Mouse (Mus musculus) left cerebral cortex, postnatal 14 days (tissue): ENCODE data around the gene Mamdc2. TPM values are rescaled to one million over a fixed set of nuclear protein-coding genes. Genes with fewer than 3 reads are reported as not detected.
"Not testable (repeated sequence)": the region's sequence is repeated elsewhere in the genome, so short reads cannot be mapped to it uniquely, and the experiment has no call there.

ENCODE experiments used
- DNase-seq, 2 experiments: peaks; one replicate each; pipeline ENCODE4 v3.0.0; 2021 to 2022; ENCODE audit warnings: low spot score in 2 of 2, mixed read lengths in 1 of 2
- intact Hi-C: fragments of 180-260 bp; cut with DNase I; formaldehyde crosslinking; loops from one replicate; pipeline ENCODE4 v1.15.1; 2025
- long read RNA-seq, 2 experiments: library from polyadenylated mRNA; stranded (forward); transcript quantifications; one replicate each; pipeline ENCODE4 v2.0.0; 2021
- total RNA-seq, 2 experiments: library from RNA; stranded (reverse); gene quantifications; 2 replicates each; pipeline ENCODE4 v1.2.3; 2021

Mamdc2 gene
- 1 to 10 TPM; 1.5 to 1.6 TPM for total RNA-seq
- long read RNA-seq, experiment 1, partial matches to known transcripts: 0 of 2 reads
- long read RNA-seq, experiment 1, other reads (novel, unspliced or antisense): 1 of 2 reads
- long read RNA-seq, experiment 2: 0 reads

DNA sequence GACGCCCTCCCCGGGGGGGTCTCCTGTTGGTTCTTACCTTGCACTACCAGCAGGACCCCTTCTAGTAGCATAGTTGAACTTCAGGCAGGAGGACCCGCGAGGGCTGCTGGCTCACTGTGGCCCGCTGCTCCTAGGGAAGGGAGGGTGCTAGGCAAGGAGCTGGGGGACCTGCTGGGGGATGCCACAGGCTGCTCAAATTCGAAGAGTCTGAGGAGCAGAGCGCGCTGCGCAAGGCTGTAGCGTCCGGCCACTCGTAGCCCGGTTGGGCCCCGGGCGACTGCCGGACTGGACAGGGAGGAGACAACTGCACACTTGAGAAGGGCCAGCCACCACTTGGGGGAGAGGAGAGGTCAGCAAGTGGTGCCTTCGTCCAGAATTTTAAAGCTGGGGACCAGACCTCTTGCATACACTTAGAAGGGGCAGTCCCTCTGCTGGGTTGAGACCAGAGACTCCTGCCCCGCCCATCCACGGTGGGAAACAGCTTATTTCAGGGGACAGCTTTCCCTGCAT lies at the start of gene Mamdc2:
Gene Mamdc2 (minus strand): TSS at position 455 of the 510 bp plus-strand sequence.
- intact Hi-C loops: no loop called here

DNA sequence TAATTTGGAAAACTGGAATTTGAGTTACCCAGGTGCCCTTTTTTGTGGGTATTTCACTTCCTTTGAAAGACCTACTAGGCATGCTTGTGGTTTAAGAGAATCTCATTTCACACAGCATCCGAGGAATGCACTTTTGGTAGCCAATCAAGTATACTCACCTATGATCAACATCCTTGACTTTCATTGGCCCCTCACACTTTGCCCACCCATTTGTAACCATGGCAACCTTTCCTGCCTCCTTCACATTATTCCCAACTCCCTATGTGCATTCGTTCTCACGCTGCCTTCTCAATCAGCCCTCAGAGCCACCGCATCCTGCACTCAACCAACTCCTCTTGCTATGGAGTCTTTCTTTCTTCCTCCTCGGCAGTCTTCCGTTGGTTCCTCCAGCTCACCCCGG lies 49.8 kb upstream of the Mamdc2 start:
- DNase-seq: no peak
- intact Hi-C loops: no loop called here

More for the DNA sequence above, at the start of gene Mamdc2:
- DNase-seq: peak in 1 of 2 experiments; percentile 7

GRCm38 (mm10) chr19:23497171-23497917 lies 49.1 kb upstream of the Mamdc2 start:
- intact Hi-C loops: no loop called here
- peak in 1 of 2 experiments; percentile 19 for DNase-seq

DNA sequence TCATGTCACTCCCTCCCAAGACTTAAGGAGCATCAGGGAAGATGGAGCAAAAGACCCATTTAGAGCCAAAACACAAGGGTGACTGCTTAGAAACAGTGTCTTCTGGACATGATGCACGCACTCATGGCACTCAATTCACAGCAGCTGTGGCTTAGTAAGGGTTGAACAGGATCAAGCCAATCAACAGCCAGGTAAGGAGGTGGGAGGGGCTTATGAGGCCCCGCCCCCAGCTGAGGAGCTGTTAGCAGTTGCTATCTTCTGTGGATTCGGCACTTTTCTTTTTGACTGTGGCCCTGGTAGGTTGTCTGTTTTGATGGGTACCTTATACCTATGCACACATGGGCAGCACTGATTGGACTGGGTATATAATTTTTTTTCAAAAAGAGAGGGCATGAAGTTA lies 48.3 kb upstream of the Mamdc2 start:
- intact Hi-C loops: no loop called here
- DNase-seq: no peak

GRCm38 (mm10) chr19:23492663-23493062 lies 44.4 kb upstream of the Mamdc2 start:
- DNase-seq: no peak
- intact Hi-C loops: no loop called here

DNA sequence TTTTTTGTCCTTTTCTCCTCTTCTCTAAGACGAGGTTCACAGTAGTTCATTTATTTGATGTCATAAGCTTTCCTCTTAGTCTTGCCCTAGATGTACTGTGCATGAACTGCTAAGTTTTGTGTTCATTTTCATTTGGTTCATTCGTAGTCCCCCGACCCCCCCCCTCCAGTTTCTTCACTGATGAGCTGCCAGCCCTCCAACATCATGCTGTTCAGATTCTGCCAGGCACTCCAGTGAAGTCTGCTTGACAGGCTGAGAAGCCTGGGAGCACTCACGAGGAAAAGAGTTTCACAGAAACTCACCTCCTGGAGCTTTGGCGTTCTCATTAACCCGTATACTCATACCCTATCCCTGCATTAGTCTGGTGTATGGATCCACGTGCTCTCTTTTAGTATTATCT lies 42.5 kb upstream of the Mamdc2 start:
- DNase-seq, intact Hi-C loops: not testable (repeated sequence)

DNA sequence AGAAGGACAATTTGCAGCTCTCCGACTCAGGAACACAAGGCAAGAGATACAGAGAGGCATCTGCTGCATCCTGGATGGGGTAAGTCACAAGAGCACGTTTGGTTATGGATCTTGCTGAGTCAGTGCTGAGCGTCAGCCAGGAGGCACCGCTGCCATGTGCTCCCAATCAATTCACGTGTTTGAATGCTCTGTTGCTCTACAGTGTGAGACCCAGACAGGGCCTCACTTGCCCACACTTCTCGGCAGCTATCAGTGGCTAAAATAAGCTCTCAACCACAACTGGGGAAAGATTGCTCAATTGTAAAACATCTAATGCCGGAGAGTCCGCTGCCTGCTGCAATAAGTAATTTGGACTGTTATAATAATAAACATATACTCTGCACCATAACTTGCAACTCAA lies 41.5 kb upstream of the Mamdc2 start:
- no peak for DNase-seq
- intact Hi-C loops: no loop called here

GRCm38 (mm10) chr19:23487421-23487820 lies 39.2 kb upstream of the Mamdc2 start:
- no peak for DNase-seq

DNA sequence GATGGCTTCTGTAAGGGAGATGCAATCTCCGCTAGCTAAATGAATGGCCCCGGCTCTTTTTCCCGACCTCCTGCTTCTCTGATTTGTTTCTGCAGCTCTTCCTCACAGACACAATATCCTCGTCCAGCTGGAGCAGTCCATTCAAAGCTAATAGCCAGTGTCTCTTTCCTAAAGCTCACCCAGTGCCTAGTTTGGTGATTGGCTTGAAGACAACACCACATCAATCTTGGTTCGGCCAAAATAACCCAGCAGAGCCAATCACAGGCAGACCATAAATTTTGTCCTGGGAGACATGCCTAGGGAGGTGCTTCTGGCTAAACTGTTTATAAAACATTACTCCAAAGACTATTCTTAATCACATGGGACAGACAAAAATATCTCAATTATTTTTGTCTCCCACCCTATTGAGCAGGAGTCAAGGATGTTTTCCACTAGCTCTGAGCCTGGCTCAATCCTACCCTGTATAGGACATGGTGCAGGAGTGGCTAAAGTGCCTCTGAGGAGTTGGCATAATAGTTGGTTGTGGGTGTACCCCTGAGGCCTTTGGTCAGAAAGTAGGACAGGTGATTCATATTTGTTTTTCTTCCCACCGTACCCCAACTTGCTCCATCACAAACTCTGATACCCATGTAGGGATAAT lies 38.5 kb upstream of the Mamdc2 start:
- intact Hi-C loops: no loop called here
- no peak for DNase-seq

More at GRCm38 (mm10) chr19:23487421-23487820, 39.2 kb upstream of the Mamdc2 start:
- intact Hi-C loops: no loop called here

DNA sequence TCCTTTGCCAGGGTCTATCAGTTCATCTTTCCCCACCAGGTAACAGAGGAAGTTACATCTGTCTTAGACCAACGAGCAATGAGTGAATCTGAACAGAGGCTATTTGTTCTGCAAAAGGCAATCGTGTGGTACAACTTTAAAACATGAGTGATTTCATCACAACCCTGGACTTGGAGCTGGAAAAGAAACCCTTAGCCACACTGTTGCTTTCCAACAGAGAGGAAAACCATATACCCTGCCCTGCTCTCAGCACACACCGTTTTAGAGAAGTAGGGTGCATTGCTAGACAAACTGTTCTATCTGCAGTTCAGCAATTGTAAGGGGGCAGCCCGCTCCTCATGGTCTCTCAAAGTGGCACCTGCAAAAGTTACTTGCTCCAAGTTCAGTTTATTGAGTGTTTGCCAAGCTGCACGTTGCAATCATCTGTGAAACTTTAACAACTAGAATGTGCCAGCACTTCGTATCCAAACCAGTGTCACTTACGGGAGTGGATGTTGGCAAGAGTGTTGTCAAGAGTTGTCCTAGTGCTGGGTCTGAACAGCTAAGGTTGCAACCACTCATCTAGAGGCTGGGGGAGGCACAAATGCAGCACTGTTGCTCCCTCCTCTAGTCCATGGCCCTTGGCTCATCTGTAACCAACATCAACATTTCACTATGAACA lies 37.8 kb upstream of the Mamdc2 start:
- intact Hi-C loops: no loop called here
- no peak for DNase-seq

DNA sequence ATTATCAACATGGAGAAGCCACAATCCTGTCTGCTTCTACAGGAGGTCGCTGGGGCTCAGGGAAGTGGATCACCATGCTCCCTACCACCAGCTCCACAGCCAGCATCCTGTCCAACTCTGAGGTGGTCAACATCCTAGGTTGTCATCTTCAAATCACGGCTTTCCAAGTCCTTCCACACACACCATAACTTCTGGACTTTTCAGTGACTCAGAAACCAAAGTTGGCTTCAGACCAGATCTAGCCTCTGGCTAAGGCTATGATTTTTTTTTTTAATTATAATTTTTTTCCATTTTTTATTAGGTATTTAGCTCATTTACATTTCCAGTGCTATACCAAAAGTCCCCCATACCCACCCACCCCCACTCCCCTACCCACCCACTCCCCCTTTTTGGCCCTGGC lies 34.3 kb upstream of the Mamdc2 start:
- intact Hi-C loops, DNase-seq: not testable (repeated sequence)

DNA sequence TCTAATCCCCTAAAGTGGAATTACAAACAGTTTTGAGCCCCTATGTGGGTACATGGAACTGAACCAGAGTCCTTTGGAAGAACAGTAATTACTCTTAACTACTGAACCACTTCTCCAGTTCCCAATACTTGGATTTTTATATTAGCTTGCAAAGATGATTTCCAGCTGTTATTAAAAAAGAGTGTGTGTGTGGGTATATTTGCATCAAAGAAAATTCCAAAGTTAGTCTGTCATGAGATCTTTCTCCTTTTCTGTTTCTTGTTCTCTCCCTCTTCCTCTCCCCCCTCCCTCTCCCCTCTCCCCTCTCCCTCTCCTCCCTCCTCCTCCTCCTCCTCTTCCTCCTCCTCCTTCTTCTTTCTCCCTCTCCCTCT lies 31.3 kb upstream of the Mamdc2 start:
- DNase-seq: no peak
- intact Hi-C loops: no loop called here

DNA sequence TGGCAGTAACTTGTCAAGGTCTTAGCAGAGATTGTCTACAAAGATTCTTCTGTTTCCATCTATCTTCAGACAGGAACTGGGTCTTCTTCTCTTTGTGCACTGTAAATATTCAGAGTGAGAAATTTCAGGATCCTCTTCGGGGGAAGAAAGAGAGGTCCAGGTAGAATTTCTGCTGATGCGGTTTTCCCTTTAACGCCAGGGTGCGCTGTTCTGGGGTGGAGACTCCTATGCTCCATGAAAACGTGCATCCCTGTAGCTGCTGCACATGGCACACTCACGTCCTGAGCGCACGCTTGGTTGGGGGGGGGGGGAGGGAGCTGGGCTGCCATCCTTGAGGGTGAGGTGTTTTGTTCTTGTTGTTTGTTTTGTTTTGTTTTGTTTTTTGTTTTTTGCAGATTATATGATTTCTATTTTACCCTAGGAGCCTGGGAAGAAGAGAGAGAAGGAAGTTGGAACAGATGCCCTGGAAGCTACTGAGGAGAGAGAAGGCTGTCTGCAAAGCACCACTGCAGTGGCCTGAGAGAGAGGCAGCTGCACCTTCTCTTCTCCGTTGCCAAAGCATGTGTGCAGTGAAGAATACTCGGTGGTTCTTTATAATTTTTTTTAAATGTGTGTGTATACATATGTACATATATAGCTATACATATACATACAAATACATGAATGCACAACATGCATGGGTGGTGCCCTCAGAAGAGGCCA lies 30.8 kb upstream of the Mamdc2 start:
- intact Hi-C loops: no loop called here
- peak in 1 of 2 experiments; percentile 18 for DNase-seq

GRCm38 (mm10) chr19:23477826-23478225 lies 29.6 kb upstream of the Mamdc2 start:
- intact Hi-C loops: no loop called here
- DNase-seq: no peak

GRCm38 (mm10) chr19:23467866-23468265 lies 19.6 kb upstream of the Mamdc2 start:
- intact Hi-C loops: no loop called here
- no peak for DNase-seq

DNA sequence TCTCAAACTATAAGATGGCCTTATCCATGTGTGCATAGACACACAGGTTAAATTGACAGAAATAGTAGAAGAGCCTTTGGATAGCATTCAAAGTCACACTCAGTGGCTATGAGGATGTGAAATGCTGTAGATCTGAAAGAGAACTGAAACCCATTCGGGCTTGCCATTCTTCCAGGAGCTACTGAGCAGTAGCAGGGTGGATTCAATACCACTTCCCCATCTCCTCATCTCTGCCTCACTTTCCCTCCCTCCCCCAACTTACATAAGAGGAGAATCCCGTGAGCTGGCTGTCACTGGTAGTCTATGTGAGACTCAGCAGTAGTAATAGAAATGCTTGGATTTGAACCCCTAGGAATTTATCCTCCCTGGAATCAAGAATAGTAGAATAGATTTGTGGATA lies 18.8 kb upstream of the Mamdc2 start:
- intact Hi-C loops: no loop called here
- DNase-seq: no peak

- no peak for DNase-seq
- intact Hi-C loops: no loop called here
Observed at GRCm38 (mm10) chr19:23457492-23457891, 9.2 kb upstream of the Mamdc2 start.

DNA sequence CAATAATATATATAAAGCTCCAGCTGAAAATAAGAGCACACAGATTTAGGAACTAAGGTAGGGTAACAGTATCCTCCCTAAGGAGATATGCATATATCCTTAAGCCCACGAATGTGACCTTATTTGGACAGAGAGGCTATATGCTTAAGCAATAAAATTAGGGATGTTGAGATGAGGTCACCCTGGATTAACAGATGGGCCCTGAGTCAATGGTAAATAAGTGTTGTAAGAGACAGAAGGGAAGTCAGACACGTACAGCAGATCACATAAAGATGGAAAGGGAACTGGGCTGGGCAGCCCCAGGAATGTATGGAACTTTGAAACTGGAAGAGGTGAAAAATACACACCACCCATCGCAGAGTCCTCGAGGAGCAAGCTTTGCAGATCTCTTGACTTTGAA lies 3.1 kb upstream of the Mamdc2 start:
- intact Hi-C loops: no loop called here
- DNase-seq: no peak

DNA sequence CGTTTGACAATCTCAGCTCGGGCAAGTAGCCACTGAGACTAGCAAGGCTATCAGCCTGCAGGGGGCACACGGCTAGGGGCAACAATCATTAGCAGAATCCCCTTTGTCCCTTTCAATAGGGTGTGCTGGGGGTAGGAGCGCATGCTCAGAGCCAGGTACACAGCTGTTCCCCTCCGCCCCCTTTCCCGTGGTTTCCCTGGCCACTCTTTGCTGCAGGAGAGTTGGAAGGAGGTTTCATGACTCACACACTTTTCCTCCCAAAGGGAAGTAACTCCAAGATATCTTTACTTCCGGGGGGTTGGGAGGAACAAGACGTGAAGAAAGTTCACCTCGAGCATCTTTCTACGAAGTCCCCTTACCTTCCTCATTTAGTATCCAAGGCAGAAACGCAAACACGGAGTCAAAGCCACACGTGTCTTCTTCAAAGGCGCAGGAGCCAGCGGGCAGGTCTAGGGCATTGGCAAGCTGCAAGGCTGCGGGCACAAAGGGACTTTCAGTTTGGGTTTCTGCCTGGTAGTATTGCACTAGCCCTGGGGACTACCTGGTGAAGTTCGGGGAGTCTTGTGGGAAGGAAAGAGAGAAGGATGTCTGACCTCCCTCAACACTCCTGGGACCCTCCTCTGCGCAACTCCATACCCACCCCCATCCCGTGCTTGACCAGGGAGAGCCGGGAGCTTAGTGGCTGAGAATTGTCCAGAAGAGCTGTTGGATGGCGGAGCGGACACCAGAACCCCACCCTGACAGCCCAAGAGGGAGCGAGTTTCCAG lies 838 bp downstream of the Mamdc2 start:
- intact Hi-C loops: no loop called here
- DNase-seq: peak; percentile 4 to 5
